Mouse (Mus musculus) C3H10T1/2 (cell line): ENCODE results near the gene Dbh. TPM values are rescaled to one million over a fixed set of nuclear protein-coding genes. Genes with fewer than 3 reads are reported as not detected.

Experiments
- polyA plus RNA-seq, 2 experiments: library from polyadenylated mRNA; unstranded; fragments of >200 nt; fragmentation: generic; extraction: Trizol; gene quantifications; one replicate each; pipeline ENCODE4 v1.2.1; 2012; ENCODE audit warnings: missing spikeins in 2 of 2

Gene Dbh
- not detected for polyA plus RNA-seq

GRCm38 (mm10) chr2:27164796-27165590 is at the start of gene Dbh:
Gene Dbh (plus strand): TSS chr2:27165233.

GRCm38 (mm10) chr2:27141950-27142693 is 22.9 kb upstream of the Dbh start, which contains the start of gene Fam163b:
Gene Fam163b (minus strand): TSS chr2:27142491.

Other genes starting within 250 kb of the Dbh start
- 10 to 100 TPM; 14.8 to 23.7 TPM for gene Surf2, start 248.9 kb upstream of the Dbh start, polyA plus RNA-seq
- gene Surf1, start 248.7 kb upstream of the Dbh start, polyA plus RNA-seq: 10 to 100 TPM; 46.8 to 97.0 TPM
- gene Surf4, start 231.3 kb upstream of the Dbh start, polyA plus RNA-seq: 100 to 1,000 TPM in 1 of 2 experiments, 10 to 100 TPM in 1; 94.2 to 135 TPM
- gene Stkld1, start 231.2 kb upstream of the Dbh start, polyA plus RNA-seq: under 1 TPM in 1 of 2 experiments, not detected in 1; 0.08 TPM
- gene Rexo4, start 200.8 kb upstream of the Dbh start, polyA plus RNA-seq: 10 to 100 TPM; 10.3 to 29.9 TPM
- gene Adamts13, start 191.8 kb upstream of the Dbh start, polyA plus RNA-seq: not detected
- gene Cacfd1, start 155.3 kb upstream of the Dbh start, polyA plus RNA-seq: 10 to 100 TPM in 1 of 2 experiments, 1 to 10 TPM in 1; 8.0 to 30.6 TPM
- gene Slc2a6, start 137.2 kb upstream of the Dbh start, polyA plus RNA-seq: under 1 TPM; 0.51 to 0.78 TPM
- not detected for gene Mymk, start 93.1 kb upstream of the Dbh start, polyA plus RNA-seq
- gene Adamtsl2, start 85.9 kb upstream of the Dbh start, polyA plus RNA-seq: under 1 TPM; 0.16 to 0.19 TPM
- not detected for gene Fam163b, start 22.7 kb upstream of the Dbh start, polyA plus RNA-seq
- 10 to 100 TPM; 23.5 to 63.6 TPM for gene Sardh, start 83.1 kb downstream of the Dbh start, polyA plus RNA-seq